Mouse (Mus musculus) frontal cortex, postnatal 25 days (tissue): Measurements from ENCODE around the gene Hoxc8.

ENCODE experiments used
- DNase-seq, 2 experiments: peaks; one replicate each; pipeline ENCODE4 v3.0.0; 2022; ENCODE audit warnings: low spot score in 2 of 2

Gene Hoxc8

GRCm38 (mm10) chr15:102965003-102965891, 25.2 kb upstream of the Hoxc8 start:
- DNase-seq: no peak

DNA sequence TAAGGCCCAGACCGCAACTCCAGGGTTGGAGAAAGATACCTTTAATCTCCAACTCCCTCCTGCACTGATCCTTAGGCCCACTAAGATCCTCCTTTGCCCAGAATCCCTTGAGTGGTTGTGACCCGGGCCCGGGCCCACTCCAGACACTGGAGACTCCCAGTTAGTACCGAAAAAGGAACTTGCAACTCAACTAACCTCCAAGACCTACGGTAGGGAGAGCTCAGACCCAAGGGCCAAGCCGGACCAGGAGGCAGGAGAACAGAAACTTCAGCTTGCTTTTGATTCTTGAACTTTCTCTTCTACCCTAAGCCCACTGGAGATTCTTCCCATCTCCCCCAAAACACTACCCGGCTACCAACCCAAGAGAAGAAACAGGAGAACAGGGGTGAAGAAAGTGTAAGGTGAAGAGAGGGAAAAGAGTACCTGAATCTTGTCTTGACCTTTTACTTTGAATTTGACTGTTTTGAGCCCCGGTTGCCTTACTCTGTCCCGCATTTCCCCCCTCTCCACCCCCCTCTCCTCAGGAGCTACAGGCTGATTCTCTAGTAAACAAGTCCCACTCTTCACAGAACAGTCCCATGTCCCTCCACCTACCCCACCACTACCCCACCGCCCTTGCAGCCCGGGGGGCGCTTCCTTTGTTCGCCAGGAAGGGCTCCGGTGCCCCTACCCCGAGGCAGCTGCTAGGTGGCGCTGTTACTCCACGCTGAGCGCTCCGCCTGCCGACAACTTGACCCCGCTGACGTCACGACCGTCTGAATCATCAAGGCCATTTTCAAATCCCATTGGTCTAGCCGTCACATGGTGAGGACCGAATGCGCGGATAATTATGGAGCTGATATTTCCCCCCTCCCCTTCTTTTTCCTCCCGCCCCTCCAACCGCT, 24.3 kb upstream of the Hoxc8 start:
- DNase-seq: no peak

DNA sequence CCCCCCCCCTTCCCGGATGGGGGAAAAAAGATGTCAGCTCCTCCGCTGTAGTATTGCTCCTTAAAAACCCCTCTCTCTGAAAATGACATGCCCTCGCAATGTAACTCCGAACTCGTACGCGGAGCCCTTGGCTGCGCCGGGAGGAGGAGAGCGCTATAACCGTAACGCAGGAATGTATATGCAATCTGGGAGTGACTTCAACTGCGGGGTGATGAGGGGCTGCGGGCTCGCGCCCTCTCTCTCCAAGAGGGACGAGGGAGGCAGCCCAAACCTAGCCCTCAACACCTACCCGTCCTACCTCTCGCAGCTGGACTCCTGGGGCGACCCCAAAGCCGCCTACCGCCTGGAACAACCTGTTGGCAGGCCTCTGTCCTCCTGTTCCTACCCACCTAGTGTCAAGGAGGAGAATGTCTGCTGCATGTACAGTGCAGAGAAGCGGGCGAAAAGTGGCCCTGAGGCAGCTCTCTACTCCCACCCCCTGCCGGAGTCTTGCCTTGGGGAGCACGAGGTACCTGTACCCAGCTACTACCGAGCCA, 23.6 kb upstream of the Hoxc8 start, which contains the start of gene Hoxc10:
Gene Hoxc10 (plus strand): TSS at position 21 of the 536 bp plus-strand sequence.
- DNase-seq: no peak

DNA sequence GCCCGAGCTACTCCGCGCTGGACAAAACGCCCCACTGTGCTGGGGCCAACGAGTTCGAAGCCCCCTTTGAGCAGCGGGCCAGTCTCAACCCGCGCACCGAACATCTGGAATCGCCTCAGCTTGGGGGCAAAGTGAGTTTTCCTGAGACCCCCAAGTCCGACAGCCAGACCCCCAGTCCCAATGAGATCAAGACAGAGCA, 23.2 kb upstream of the Hoxc8 start, which contains the start of gene Hoxc5:
Gene Hoxc5 (plus strand): TSS at position 132 of the 199 bp plus-strand sequence.
- no peak for DNase-seq

DNA sequence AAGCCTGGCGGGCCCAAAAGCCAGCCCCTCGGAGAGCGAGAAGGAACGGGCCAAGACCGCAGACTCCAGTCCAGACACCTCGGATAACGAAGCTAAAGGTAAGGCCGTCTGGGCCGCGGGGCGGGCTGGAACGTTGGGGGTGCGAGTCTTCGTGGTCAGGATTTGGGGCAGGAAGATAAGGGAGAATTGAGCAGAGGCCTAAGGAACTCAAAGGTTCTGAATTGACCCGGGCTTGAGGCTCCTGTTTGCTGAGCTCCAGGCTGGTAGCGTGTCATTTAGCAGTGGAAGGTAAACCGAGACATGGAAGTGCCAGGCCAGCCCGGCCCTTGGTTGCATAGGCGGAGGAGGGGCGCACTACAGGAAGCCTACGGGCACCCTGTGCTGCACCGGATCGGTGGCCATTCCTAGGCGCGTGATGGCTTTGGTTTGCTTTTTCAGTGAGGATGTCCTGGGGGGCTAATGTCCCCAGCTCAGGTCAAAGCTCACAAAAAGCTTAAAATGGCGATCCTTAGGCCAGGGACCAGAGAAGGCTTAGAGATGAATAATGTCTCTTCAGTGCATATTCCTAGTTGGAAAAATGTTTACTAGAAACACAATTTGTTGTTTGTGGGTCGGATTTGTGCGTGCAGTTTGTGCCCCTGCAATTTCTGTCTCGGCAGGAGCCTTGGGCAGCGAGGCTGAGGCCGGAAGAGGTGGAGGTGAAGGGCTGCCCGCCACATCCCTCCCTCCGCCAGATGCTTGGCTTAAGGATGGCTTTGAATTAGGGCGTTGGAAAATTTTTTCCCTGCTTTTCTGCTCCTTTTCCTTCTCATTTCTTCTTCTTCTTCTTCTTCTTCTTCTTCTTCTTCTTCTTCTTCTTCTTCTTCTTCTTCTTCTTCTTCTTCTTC, 22.7 kb upstream of the Hoxc8 start:
- no peak for DNase-seq

DNA sequence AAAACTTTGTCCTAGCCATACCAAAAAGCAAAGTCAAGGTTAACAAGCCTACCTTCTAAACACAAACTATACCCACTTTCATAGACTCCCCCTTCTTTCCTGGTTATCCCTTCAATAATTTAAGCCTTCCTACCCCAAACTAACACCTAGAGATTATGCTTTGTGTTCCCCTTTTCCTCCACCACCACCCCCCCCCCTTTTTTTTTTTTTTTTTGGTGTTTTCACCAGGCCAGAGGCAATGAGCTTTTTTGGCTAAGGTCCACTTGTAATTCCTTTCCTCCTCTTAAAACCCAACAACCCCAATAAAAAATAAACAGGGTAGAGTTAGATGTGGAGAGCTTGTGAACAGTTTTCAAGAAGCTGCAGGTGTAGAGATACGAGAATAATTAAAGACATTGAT, 21.1 kb upstream of the Hoxc8 start:
- DNase-seq: no peak

GRCm38 (mm10) chr15:102970740-102971139, 19.7 kb upstream of the Hoxc8 start:
- no peak for DNase-seq

- no peak for DNase-seq
Observed at GRCm38 (mm10) chr15:102972254-102972653, 18.2 kb upstream of the Hoxc8 start.

GRCm38 (mm10) chr15:102972753-102973152, 17.7 kb upstream of the Hoxc8 start:
- DNase-seq: no peak

GRCm38 (mm10) chr15:102975034-102975433, 15.4 kb upstream of the Hoxc8 start:
- no peak for DNase-seq

DNA sequence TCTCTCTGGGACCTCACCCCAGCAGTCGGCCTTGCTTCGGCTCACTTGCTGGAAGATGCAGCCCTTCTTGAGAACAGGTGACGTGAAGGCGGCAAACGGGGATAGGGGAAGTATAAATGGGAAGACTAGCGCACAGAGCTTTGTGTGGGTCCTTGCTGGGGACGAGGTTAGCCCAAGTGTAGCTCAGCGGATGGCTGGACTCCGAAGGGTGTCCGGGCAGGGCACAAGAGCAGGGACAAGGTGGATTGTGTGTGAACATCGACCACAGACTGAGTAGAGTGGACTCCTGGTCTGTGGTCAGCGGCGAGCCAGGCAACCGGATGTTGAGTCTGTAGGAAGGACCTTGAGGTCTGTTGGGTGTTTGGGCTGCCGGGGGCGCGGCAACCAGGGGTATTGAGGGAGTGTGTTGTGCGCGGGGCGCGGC, 14.7 kb upstream of the Hoxc8 start:
- DNase-seq: no peak

DNA sequence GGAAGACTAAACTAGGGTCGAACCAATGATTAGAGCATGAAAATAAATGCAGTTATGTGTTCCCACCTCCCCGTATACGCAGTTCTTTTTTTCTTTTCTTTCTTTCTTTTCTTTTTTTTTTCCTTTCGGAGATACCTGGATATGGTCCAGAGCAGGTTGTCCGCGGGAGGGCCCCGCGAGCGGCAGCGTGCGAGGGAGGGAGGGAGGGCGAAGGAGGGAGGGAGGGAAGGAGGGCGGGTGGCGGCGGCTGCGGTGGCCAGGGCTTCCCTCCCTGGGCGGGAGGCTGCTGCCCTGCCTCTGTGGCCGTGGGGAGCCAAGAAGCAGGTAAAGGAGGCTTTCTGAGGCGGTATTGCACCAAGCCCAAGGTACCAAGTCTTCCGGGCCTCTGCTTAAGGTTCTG, 14.2 kb upstream of the Hoxc8 start, which contains the start of gene Hoxc9:
Gene Hoxc9 (plus strand): TSS at position 269 of the 400 bp plus-strand sequence.
- no peak for DNase-seq

DNA sequence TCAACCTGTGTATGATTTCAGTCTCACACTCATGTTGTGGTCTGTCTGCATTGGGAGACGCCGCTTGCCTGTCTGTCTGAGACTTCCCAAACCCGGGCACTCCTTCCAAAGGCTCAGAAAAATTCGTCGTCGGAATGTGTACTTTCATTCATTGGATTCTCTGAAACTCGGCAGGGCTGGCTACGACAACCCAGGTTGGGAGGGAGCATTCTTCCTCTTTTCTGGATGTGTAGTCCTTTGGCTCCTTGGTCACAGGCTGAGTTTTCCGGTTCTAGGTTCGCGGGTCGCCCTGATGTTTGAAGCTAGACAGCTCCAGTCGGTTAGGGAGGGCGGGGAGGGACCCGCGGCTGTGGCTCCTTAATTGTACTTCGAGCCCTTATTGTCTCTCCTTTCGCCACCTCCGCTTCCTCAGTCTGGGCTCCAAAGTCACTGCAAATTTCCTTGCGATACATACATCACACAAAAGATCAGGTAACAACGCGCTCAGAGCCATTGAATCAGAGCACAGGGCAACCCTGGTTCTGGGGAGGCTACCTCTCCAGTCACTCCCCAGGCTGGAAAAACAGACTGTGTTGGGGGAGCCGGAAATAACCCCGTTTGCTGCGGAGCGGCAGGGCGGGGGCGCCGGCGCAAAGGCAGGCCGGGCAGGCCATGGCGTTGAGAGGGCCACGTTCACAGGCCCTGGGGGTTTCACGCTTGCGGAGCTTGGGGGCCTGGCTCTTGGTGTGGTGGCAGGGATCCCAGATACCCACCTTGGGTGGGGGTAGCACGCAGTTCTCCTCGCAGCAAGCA, 13.6 kb upstream of the Hoxc8 start:
- DNase-seq: no peak

DNA sequence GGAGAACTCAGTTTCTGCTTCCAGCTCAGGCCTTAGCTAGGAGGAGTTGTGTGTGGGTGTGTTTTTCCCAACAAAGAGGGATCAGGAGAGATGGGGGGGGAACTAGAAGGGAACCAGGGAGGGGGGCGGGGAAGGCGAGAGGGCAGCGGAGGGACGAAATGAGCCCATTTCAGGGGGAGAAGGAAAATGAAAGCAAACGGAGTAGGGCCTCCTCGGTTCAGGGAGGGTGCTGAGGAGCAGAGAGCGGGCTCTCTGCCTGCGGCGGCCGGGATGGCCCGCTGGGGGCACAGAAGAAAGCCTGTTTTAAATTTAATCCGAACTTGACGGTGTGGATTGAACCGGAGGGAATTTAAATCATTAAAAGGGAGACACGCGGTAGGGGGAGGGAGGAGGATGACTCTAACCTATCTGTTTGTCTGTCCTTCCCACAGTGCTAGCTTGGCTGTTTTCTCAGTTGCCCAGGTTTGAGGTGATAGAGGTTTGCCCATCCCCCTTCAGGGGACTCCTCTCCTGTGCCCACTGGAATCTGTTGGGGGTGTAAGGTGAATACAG, 12.9 kb upstream of the Hoxc8 start:
- DNase-seq: no peak

- DNase-seq: no peak
Observed at GRCm38 (mm10) chr15:102978615-102979515, 11.5 kb upstream of the Hoxc8 start.

GRCm38 (mm10) chr15:102979936-102980335, 10.5 kb upstream of the Hoxc8 start:
- DNase-seq: no peak

GRCm38 (mm10) chr15:102980352-102980751, 10.1 kb upstream of the Hoxc8 start:
- no peak for DNase-seq

GRCm38 (mm10) chr15:102980912-102981311, 9.5 kb upstream of the Hoxc8 start:
- no peak for DNase-seq
